Mouse (Mus musculus) fat pad, adult 2 months (tissue): ENCODE results near the gene Hemk1.

Experiments
- DNase-seq: peaks from one replicate; pipeline ENCODE4 v3.0.0-alpha.2; 2011; ENCODE audit warnings: low read depth, low spot score; ENCODE audit errors: extremely low read depth

Hemk1 gene

DNA sequence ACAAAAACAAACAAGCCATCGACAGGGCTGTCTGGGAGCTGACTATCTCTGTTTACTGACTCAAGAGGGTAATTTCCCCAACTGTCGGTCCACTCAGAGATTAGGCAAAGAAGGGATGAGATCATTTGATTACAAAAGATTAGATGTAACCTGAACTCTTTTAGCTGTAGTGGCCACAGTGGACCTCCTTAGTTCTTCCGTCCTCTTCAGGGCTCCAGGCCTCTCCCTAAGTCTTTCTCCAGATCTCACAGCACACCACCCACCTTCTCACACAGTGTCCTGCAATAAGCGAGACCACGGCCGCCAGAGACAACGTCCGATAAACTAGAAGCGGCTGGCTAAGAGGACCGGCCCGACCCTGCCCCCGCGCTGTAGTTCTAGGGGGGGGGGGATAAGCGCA, 42.1 kb downstream of the Hemk1 start:
- DNase-seq: no peak

DNA sequence AAGGTAGTCTGAATTCAATTTTAAA, 42.3 kb downstream of the Hemk1 start, which contains the start of gene Cish:
TSS of gene Cish (plus strand) at position 11 of the 25 bp plus-strand sequence.
- DNase-seq: no peak

DNA sequence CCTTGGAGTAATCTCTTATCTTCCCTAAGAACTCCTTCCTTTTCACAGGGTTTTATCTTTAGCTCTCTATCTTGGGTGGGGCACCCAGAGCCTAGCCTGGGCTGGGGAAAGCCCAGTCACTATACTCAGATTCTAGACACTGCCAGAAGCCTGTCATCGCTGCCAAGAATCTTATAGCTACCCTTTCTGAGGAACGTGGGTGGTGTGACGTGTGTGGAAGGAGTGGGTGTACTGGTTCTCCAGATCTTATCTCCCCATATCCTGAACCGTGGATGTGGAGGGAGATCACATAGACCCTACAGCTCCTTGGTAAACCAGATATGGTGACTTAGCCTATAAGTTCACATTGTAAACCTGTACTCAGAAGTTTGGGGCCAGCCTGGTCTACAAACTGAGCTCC, 42.5 kb downstream of the Hemk1 start:
- DNase-seq: no peak

DNA sequence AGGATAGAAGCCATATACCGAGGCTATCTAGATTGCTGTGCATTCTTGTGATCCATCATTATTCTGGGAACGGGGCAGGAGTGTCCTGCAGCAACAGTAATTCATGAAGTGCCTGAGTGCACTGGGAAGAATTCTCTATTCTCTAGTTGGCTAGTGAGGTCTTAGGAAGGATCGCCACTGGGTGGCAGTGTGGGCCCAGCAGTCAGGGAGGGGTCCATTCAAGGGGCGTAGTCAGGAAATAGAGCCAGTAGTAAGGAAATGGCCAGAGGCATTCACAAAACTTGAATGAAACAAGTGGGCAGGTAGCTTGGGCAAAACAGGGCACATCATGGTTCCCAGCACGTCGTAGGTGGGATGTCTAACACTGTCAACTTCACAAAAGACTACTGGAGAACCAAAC, 43.9 kb downstream of the Hemk1 start:
- no peak for DNase-seq

DNA sequence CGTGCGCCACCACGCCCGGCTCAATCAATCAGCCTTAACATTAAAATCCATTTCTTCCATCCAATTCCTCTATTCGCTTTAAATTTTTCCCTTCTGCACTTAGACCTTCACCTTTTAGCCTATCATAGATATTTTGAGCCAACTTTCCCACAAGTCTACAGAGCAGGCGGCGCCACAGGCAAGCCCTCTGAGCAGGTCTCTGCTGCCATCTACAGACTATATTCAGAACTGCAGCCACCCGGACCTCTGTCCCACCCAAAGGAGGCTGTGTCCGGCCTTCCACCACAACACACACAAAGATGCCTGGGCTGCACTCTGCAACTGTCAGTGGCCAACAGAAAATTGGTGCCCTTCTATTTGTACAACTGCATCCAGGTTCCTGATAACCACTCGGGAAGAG, 47.3 kb downstream of the Hemk1 start:
- DNase-seq: no peak

DNA sequence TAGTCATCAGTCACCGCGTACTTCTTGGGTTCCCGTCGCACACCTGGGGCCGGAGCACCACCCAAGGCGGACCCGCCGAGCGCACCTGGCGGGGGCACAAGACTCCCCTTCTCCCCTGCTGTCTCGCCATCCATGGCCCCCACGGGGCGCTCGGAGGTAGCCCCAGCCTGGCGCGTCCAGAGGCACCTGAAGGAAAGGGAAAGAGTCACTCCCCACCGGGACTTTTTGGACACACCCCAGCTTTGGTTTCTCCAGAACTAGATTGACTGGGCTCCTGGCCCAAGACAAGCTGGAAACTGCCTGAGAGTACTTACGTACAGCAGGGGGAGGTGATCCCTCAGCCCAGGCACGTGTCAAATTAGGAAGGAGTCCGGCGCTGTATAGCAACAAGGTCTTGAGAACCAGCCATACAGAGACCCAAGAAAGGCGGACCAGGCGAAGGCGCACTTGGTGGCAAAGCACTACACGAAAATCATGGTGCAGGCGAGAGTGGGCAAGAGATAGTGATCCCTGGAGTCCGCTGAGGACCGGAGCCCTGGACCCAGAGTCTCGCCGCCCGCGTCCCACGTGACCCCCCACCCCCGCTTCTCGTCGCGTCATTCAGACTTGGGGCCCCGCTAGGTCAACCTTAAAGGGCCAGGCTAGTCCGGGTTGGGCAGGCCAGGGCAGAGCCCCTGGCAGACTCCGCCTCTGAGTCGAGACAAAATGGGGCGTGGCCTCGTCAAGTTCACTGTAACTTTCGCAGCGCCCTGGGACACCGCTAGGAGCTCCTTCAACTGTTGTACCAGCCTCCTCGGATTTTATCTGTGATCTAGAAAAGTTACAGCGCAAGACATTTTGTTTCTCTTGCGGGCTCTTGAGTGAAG, 48.7 kb downstream of the Hemk1 start, which contains the start of gene Mapkapk3:
TSS of gene Mapkapk3 (minus strand) at position 667 of the 866 bp plus-strand sequence.
- DNase-seq: peak; percentile 76

DNA sequence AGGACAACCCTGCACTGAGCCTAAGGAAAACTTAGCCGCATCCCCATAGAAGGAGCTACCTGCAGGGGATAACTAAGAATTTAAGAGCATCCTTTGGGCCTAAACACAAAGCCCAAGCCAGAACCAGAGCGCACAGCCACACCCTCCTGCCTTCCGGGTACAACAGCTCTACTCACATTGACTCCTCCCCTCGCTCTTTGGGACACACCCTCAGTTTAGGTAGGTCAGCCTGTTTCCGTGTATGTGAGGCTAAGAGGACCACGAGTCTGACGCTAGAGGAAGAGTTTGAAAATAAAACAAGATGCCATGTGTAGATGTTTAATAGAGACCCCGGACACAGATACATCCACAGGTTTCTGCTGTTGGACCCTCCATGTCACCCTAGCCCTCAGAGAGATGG, 49.4 kb downstream of the Hemk1 start:
- no peak for DNase-seq

DNA sequence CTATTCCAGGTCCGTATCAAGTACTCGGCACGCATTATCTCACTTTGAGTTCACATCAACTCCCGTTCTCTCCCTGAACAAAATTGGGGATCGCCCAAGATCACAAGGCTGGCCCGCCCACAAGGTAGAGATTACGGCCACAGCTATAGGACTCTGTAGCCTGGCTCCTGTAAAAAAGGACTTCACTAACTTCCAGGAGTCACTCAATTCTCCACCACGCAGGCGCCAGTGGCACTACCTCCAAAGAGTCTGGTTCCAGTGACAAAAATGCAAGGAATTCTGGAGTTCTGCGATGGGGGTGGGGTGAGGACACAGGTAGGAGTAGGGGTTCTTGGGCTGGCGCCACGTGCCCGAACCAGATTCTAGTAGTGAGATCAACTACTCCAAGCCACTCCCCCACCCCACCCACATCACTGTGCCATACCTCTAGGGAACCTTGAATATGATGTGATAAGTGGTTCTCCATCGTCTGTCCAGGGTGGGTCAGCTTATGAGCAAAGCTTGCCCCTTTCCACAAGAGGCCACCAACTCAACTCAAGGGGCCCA, 50.0 kb downstream of the Hemk1 start:
- no peak for DNase-seq

DNA sequence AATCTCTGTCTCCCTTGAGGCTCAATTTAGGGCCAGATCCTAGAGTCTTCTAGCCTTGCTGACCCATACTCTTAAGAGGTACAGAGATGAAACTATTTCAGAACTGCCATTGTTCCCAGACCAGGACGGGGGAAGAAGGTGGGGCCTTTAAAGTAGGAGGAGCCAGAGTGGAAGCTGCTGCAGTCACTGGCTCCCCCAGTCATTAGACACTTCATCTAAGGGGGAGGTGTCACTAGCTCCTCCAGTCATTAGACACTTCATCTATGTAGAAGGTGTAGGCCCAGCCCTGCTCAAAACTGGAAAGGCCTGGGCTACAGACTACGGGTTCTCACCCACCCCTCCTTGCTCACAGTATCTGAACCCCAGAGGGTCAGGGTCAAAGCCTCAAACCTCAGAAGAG, 50.9 kb downstream of the Hemk1 start:
- DNase-seq: no peak

DNA sequence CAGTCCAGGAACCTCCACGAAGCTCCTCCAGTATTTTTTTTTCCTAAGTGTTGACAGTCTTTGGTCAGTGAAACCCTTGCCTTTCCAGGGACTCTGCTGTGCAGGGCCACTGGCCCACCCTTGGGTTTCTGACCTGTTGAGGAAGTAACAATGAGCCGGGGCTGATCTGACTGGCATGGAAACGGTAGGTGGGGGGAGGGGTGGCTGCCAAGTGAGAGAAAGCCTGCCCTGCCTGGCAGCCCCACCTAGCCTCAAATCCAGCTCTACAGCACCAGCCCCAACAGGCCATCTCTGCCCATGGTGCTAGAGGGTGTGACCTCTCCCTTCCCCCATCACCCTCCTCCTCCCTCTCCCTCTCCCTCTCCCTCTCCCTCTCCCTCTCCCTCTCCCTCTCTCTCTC, 53.1 kb downstream of the Hemk1 start:
- no peak for DNase-seq

DNA sequence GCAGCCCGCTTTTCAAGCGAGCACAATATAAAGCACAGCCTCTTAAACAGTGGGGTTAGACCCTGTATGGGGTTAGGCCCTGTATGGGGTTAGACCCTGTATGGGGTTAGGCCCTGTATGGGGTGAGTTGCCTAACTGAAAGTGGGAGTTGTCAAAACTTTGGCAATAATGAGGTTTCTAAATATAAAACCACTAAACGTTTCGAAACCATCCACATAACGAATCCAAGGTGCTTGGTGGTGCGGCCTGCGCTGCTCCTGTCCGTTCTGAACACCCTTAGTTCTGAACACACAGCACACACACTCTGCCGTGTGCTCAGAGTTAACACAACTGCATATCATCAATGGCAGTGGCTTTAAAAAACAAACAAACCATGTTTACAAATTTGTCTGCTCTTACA, 55.2 kb downstream of the Hemk1 start:
- no peak for DNase-seq

DNA sequence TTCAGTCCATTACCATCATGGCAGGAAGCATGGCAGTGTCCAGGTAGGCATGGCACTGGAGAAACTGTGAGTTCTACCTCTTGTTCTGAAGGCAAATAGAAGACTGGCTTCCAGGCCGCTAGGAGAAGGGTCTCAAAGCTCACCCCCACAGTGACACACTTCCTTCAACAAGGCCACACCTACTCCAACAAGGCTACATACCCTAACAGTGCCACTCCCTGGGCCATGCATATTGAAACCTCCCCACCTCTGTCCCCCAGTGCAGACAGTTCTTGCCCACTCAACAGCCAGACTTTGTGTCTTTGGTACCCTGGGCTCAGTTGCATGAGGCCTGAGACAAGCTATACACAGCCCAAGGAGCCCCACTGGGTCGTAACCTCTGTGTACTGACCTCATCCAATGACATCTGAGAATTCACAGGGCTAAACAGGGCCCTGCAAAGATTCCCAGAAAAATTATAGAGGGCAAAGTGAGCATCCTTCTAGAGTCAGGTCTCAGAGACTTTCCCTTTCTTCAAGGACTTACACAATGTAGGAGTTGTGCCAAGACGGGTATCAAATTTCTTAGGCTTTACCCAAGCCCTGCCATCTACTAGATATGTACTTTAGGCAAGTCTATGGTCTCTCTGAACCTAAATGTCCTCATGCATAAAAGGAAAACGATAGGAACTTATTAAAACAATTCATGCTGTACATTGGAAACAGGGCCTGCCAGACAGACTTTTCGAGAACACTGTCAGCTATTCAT, 56.7 kb downstream of the Hemk1 start:
- no peak for DNase-seq

DNA sequence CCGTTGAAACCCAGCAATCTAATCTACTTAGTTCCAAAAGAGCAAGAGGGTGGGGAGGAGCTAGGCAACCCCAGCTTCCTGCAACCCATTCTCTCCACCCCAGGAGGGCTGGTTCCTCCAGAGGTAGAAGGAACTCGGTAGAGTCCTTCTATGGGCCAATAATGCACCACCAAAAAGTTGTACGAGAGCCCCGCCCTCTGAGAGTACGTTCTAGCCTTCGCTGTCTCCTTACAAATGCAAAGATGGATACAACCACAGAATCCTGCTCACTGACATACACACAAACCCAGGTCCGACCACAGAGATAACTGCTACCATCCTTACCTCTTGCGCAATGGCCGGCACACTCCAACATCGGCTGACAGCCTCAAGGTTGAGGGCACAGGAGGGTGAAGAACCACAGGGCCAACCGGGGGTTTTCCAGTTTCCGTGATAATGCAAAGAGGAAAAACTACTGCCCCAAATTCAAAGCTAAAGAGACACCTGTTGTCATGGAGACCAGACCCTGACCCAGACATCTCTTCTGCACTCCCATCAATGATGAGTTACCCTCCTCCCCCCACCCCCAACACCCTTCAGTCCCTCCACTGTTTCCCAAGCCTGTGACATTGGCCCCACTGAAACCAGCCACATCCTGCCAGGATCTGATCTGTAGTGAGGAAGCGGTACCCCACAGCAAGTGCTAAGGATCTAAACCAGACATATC, 57.7 kb downstream of the Hemk1 start:
- no peak for DNase-seq

DNA sequence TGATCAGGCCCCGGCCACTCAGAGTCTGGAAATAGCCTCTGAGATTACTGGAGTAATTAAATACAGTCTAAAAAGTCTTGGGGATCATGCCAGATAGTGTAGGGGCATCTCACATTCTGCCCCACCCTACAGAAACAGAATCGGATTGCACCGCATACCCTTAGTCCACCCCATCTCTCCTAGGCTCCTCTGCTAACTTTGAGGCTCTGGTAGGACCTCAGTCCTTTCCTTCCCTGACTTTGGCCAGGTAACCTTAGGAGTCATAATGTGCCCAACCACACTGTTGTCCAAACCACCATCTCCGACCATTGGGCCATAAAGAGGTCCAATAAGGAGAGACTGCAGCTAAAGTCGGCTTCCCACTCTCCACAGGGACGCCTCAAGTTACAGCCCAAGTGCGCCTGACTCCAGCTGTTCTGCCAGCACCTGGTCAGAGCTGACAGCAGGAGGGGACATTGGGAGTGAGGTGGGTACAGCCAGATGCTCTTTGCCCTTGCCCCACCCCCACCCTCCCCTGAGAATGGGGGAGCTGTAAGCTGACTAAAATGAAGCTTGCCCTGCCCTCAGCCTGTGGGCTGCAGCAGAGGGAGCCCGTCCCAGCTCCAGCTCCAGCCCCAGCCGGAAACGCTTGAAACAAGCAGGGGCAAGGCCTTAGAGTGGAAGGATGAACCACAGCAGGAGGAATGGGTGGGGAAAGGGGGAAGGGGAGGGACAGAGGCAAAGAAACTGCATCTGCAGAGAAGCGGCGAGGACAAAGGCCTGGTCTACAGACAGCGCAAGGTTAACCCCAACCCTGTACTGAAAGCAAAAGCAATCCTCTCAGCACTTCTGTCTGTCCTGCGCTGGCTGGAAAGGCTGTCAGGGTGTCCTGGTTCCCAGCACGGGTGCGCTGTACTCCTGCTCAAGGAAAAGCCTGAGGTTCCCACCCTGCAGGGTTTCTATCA, 58.5 kb downstream of the Hemk1 start:
- DNase-seq: no peak

DNA sequence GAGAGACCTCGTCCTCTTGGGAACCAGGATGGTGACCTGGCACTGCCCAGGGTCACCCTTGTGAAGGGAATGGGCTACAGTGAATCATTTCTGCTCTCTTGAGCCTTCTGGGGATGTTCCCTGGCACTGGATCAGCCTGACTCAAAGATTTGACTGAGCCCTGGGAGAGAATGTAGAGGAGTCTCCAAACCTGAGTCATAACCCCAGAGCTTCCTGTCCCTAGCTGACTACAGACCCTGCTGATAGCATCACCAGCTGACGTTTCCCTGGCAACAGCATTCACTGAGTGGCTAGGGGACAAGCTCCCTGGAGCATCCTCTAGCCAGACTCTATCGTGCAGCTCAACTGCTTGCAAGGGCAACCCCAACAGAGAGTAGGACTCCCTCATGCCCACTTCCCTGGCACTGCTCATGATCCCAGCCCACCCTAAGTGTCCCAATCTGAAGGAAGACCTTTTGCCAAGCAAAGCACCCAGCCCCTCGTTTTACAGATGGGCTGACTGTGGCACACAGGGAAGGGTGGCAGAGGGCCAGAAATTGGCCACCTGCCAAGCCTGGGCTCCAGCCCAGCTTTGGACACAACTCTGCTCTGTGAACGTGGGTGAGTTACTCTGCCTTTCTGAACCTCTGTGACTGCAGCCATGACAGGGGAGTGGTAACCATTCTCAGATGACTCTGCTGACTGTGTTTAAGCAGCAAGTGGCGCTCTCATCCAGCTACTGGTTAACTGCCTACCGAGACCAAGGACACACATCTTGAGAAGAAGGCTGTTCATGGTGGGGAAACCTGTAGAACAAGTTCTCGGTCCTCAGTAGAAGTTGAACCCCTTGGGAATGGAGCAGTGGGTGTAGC, 59.4 kb downstream of the Hemk1 start:
- DNase-seq: no peak

DNA sequence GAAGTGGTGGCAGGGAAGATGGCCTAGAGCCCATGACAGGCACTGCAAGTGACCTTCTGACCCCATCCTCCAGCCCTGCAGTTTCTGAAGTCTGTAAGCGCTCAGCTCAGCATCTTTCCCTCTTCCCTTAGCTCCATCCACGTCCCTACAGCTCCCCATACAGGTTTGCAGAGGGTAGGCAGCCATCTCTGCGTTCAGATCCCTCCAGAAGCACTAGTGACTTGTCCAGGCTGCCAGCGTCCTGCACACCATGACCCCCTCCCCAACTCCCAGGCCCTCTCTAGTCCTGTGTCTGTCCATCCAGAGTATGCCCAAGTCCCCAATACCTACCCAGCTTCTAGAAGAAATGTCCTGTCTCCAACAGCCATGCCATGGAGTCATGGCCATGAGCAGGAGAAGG, 60.0 kb downstream of the Hemk1 start:
- DNase-seq: no peak

DNA sequence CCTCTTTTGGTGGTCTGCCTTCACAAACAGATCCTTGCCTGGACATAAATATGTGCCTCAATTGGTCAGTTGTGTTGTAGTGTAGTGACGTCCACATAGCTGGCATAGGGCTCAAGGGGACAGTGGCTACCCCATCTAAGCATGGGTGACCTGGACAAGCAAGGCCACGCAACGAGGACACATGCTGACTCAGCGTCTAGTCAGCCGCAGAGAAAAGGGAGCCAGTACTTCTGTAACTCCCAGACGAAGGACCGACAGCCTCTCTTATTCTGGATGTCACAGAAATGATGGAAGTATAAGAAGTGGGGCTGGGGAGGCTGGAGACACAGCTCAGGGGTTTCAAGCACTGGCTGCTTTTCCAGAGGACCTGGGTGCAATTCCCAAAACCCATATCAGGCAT, 60.5 kb downstream of the Hemk1 start:
- DNase-seq: no peak
